Mouse (Mus musculus): ENCODE measurements around the gene Lmbr1l. TPM values are rescaled to one million over a fixed set of nuclear protein-coding genes. Genes with fewer than 3 reads are reported as not detected.

The Lmbr1l gene
- total and polyA plus RNA-seq, 2 experiments from 2014 or later = 22.4 to 44.1 TPM

- no peaks in the 10 kb centered on the region for H3K27me3 ChIP-seq (ENCODE audit: insufficient read depth, low read length)
- H3K9me3 ChIP-seq (ENCODE audit: low read length) = no peaks in the 10 kb centered on the region
- peak overlapping the region; percentile 95 for H3K27ac ChIP-seq (ENCODE audit: low read depth, low read length)
- DNase-seq (no peak), ATAC-seq (no peak)
- H3K9ac ChIP-seq = peak overlapping the region; percentile 84
- H3K4me1 ChIP-seq (ENCODE audit: insufficient read depth) = peaks cover 15% of the 10 kb centered on the region; the same call in 1 of the 2 replicates
- TF ChIP-seq CTCF (IDR thresholded peaks at IDR 0.05; ENCODE audit: low read depth) = no peak
- peak overlapping the region; percentile 74 for H3K4me2 ChIP-seq (ENCODE audit: low read depth)
- WGBS = 0% methylated on average over 14 of the region's 14 CpGs
- H3K36me3 ChIP-seq (ENCODE audit: insufficient read depth) = peaks cover 12% of the 10 kb centered on the region
- H3K4me3 ChIP-seq (ENCODE audit: low read depth, low read length) = peak overlapping the region; percentile 94
Observed at GRCm38 (mm10) chr15:98917091-98917490, 940 bp downstream of the Lmbr1l start.

- Histone ChIP-seq H3K4me3 (ENCODE audit: low read depth, low read length) (peak overlapping the region; percentile 94; the same call in 1 of the 2 replicates), H3K36me3 (ENCODE audit: insufficient read depth) (peaks cover 23% of the 10 kb centered on the region), H3K27me3 (ENCODE audit: insufficient read depth, low read length) (no peaks in the 10 kb centered on the region), H3K9me3 (ENCODE audit: low read length) (no peaks in the 10 kb centered on the region), H3K4me2 (ENCODE audit: low read depth) (peak overlapping the region; percentile 74), H3K27ac (ENCODE audit: low read depth, low read length) (no peak overlapping the region), H3K9ac (peak overlapping the region; percentile 84; the same call in 1 of the 2 replicates), H3K4me1 (ENCODE audit: insufficient read depth) (peaks cover 15% of the 10 kb centered on the region; the same call in 1 of the 2 replicates)
- DNase-seq (no peak), ATAC-seq (no peak)
- no peak for TF ChIP-seq CTCF (IDR thresholded peaks at IDR 0.05; ENCODE audit: low read depth)
- 90% methylated on average over 4 of the region's 4 CpGs for WGBS
Observed at GRCm38 (mm10) chr15:98916016-98916415, 2.0 kb downstream of the Lmbr1l start.

GRCm38 (mm10) chr15:98914903-98915302, 3.1 kb downstream of the Lmbr1l start:
- WGBS = 94% methylated on average over 6 of the region's 6 CpGs
- Histone ChIP-seq H3K4me2 (ENCODE audit: low read depth) (0 out of 2 replicates have a peak overlapping the region, but pooled peaks have one; percentile 3), H3K9ac (no peak overlapping the region), H3K9me3 (ENCODE audit: low read length) (no peaks in the 10 kb centered on the region), H3K27ac (ENCODE audit: low read depth, low read length) (no peak overlapping the region), H3K4me3 (ENCODE audit: low read depth, low read length) (no peak overlapping the region), H3K27me3 (ENCODE audit: insufficient read depth, low read length) (no peaks in the 10 kb centered on the region), H3K4me1 (ENCODE audit: insufficient read depth) (peaks cover 15% of the 10 kb centered on the region; the same call in 1 of the 2 replicates), H3K36me3 (ENCODE audit: insufficient read depth) (peaks cover 34% of the 10 kb centered on the region)
- DNase-seq = no peak
- no peak for ATAC-seq
- no peak for TF ChIP-seq CTCF (IDR thresholded peaks at IDR 0.05; ENCODE audit: low read depth)

DNA sequence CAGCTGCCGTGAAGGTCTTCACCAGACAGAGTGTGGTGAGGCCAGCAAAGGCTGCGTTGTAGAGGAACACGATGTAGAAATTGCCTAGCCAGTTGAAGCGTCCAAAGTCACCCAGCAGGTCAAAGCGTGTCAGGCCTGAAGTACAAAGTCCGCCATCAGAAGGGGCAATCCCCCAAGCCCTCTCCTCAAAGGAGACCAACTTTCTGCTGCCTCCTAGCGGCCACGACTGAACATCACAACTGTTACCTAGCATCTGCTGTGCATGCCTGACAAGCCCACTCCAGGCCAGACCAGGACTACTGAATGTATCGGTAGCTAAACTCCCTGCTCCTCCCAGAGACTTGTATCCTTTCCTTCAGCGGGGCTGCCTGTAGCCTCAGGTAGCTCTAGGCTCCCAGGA, 13.3 kb downstream of the Lmbr1l start:
- Histone ChIP-seq H3K9me3 (ENCODE audit: low read length) (no peaks in the 10 kb centered on the region), H3K9ac (no peak overlapping the region), H3K27me3 (ENCODE audit: insufficient read depth, low read length) (no peaks in the 10 kb centered on the region), H3K36me3 (ENCODE audit: insufficient read depth) (peaks cover 62% of the 10 kb centered on the region), H3K4me1 (ENCODE audit: insufficient read depth) (no peaks in the 10 kb centered on the region), H3K27ac (ENCODE audit: low read depth, low read length) (no peak overlapping the region), H3K4me3 (ENCODE audit: low read depth, low read length) (no peak overlapping the region), H3K4me2 (ENCODE audit: low read depth) (no peak overlapping the region)
- 27% methylated on average over 10 of the region's 10 CpGs for WGBS
- DNase-seq (peak; percentile 70), ATAC-seq (peak; percentile 25; the same call in 1 of the 2 replicates)
- peak; percentile 82 for TF ChIP-seq CTCF (IDR thresholded peaks at IDR 0.05; ENCODE audit: low read depth)

- Histone ChIP-seq H3K27ac (ENCODE audit: low read depth, low read length) (no peak overlapping the region), H3K36me3 (ENCODE audit: insufficient read depth) (peaks cover 42% of the 10 kb centered on the region), H3K9me3 (ENCODE audit: low read length) (no peaks in the 10 kb centered on the region), H3K4me2 (ENCODE audit: low read depth) (no peak overlapping the region), H3K9ac (no peak overlapping the region), H3K4me1 (ENCODE audit: insufficient read depth) (no peaks in the 10 kb centered on the region), H3K4me3 (ENCODE audit: low read depth, low read length) (no peak overlapping the region), H3K27me3 (ENCODE audit: insufficient read depth, low read length) (peaks cover 18% of the 10 kb centered on the region)
- ATAC-seq = no peak
- DNase-seq = no peak
- TF ChIP-seq CTCF (IDR thresholded peaks at IDR 0.05; ENCODE audit: low read depth) = no peak
- WGBS = 84% methylated on average over 2 of the region's 2 CpGs
Observed at GRCm38 (mm10) chr15:98902600-98902999, 15.4 kb downstream of the Lmbr1l start.

DNA sequence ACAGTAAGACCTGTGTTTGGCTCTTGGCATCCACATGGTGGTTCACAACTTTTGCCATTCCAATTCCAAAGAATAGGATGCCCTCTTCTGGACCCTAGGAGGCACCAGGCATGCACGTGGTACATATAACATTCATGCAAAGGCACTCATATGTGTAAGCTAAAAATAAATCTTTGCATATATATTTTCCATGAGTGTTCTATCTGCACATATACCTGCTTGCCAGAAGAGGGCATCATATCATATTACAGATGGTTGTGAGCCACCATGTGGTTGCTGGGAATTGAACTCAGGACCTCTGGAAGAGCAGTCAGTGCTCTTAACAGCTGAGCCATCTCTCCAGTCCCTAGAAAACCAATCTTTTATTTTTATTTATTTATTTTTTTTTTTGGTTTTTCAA, 16.5 kb downstream of the Lmbr1l start:
- ATAC-seq (no peak), DNase-seq (no peak)
- Histone ChIP-seq H3K9ac (no peak overlapping the region), H3K36me3 (ENCODE audit: insufficient read depth) (peaks cover 32% of the 10 kb centered on the region), H3K4me1 (ENCODE audit: insufficient read depth) (no peaks in the 10 kb centered on the region), H3K4me3 (ENCODE audit: low read depth, low read length) (no peak overlapping the region), H3K9me3 (ENCODE audit: low read length) (no peaks in the 10 kb centered on the region), H3K27ac (ENCODE audit: low read depth, low read length) (no peak overlapping the region), H3K27me3 (ENCODE audit: insufficient read depth, low read length) (peaks cover 28% of the 10 kb centered on the region), H3K4me2 (ENCODE audit: low read depth) (no peak overlapping the region)
- 67% methylated on average over 1 of the region's 1 CpGs for WGBS
- no peak for TF ChIP-seq CTCF (IDR thresholded peaks at IDR 0.05; ENCODE audit: low read depth)

GRCm38 (mm10) chr15:98897928-98898800, 19.9 kb downstream of the Lmbr1l start, which contains the start of gene Dhh:
Dhh (minus strand) TSS chr15:98898540.
- peaks cover 54% of the 10 kb centered on the region for H3K27me3 ChIP-seq (ENCODE audit: insufficient read depth, low read length)
- H3K36me3 ChIP-seq (ENCODE audit: insufficient read depth) = 0 out of 2 replicates have a peak, but pooled peaks cover 3% of the 10 kb centered on the region
- H3K27ac ChIP-seq (ENCODE audit: low read depth, low read length) = no peak within 1 kb of the TSS
- peak within 1 kb of the TSS; percentile 5; the same call in 1 of the 2 replicates for H3K4me3 ChIP-seq (ENCODE audit: low read depth, low read length)
- TF ChIP-seq CTCF (IDR thresholded peaks at IDR 0.05; ENCODE audit: low read depth) = no peak
- 2% methylated on average over 40 of the region's 41 CpGs for WGBS
- no peaks in the 10 kb centered on the region for H3K9me3 ChIP-seq (ENCODE audit: low read length)
- no peak within 1 kb of the TSS for H3K9ac ChIP-seq
- ATAC-seq (no peak), DNase-seq (no peak)
- H3K4me2 ChIP-seq (ENCODE audit: low read depth) = peak within 1 kb of the TSS; percentile 34
- 0 out of 2 replicates have a peak, but pooled peaks cover 3% of the 10 kb centered on the region for H3K4me1 ChIP-seq (ENCODE audit: insufficient read depth)
